Mouse (Mus musculus) heart, adult 2 months (tissue): ENCODE results near the gene Lypd6.

Experiments used
- CTCF ChIP-seq: fragments of 200-600 bp; IDR thresholded peaks from 2 replicates; pipeline ENCODE4 v1.8.1; 2022; ENCODE audit warnings: antibody characterized with exemption, mild to moderate bottlenecking, moderate library complexity
- POLR2A ChIP-seq: fragments of 200-500 bp; IDR thresholded peaks from 2 replicates; pipeline ENCODE4 v1.6.1; 2011; ENCODE audit warnings: mild to moderate bottlenecking, low read depth, low read length, control low read depth; ENCODE audit not compliant: insufficient read depth

- TF ChIP-seq CTCF (no peak), POLR2A (no peak)
Measured at GRCm38 (mm10) chr2:50165277-50165676, 99.0 kb downstream of the Lypd6 start.
